Mouse (Mus musculus) lung, embryonic 15.5 days (tissue): ENCODE measurements around the gene Slc3a2. TPM values are rescaled to one million over a fixed set of nuclear protein-coding genes. Genes with fewer than 3 reads are reported as not detected.
"Not testable (repeated sequence)": the region's sequence is repeated elsewhere in the genome, so short reads cannot be mapped to it uniquely, and the experiment has no call there.

Source experiments
- ATAC-seq: fragments of 200-750 bp; cut with Nextera tagmentation; 2 replicates; pipeline ENCODE4 v1.8.0; 2017; ENCODE audit warnings: moderate number of reproducible peaks, borderline replicate concordance; ENCODE audit not compliant: low FRiP score, low TSS enrichment; ENCODE audit errors: extremely low read depth
- H3K27ac ChIP-seq: fragments of 300-500 bp; sonication (generic); 2 replicates; pipeline ENCODE4 v1.5.1; 2015; ENCODE audit warnings: moderate library complexity, mild to moderate bottlenecking, inconsistent platforms
- H3K27me3 ChIP-seq: fragments of 300-500 bp; sonication (generic); 2 replicates; pipeline ENCODE4 v1.6.1; 2015; ENCODE audit warnings: inconsistent platforms
- H3K36me3 ChIP-seq: fragments of 300-500 bp; sonication (generic); 2 replicates; pipeline ENCODE4 v1.6.1; 2015; ENCODE audit warnings: inconsistent platforms
- H3K4me1 ChIP-seq: fragments of 300-500 bp; sonication (generic); 2 replicates; pipeline ENCODE4 v1.6.1; 2015; ENCODE audit warnings: inconsistent platforms
- H3K4me2 ChIP-seq: fragments of 300-500 bp; sonication (generic); 2 replicates; pipeline ENCODE4 v1.6.1; 2015; ENCODE audit warnings: inconsistent platforms, mild to moderate bottlenecking, moderate library complexity
- H3K4me3 ChIP-seq: fragments of 300-500 bp; sonication (generic); 2 replicates; pipeline ENCODE4 v1.5.1; 2015; ENCODE audit warnings: mild to moderate bottlenecking, inconsistent platforms
- H3K9ac ChIP-seq: fragments of 300-500 bp; sonication (generic); 2 replicates; pipeline ENCODE4 v1.6.1; 2015; ENCODE audit warnings: inconsistent platforms
- H3K9me3 ChIP-seq: fragments of 300-500 bp; sonication (generic); 2 replicates; pipeline ENCODE4 v1.6.1; 2016; ENCODE audit warnings: inconsistent platforms
- WGBS: fragments of 180-500 bp; shearing (Covaris S2); methylation state at CpG from one replicate; pipeline ENCODE4 v1.1.7; 2015; 5-methylcytosine and 5-hydroxymethylcytosine counted together
- polyA plus RNA-seq: library from polyadenylated mRNA; unstranded; fragments of >200 nt; fragmentation: Nextera tagmentation; extraction: Ambion mirVana; gene quantifications from 2 replicates; pipeline ENCODE4 v1.2.1, GENCODE M21; 2015

Gene Slc3a2
- polyA plus RNA-seq, 1 experiment from 2014 or later = 89.7 TPM

- Histone ChIP-seq H3K9ac (peak overlapping the region; percentile 91), H3K36me3 (peaks cover 28% of the 10 kb centered on the region), H3K4me2 (peak overlapping the region; percentile 67), H3K27me3 (no peaks in the 10 kb centered on the region), H3K27ac (peak overlapping the region; percentile 86; the same call in 1 of the 2 replicates), H3K4me3 (peak overlapping the region; percentile 70), H3K4me1 (peaks cover 32% of the 10 kb centered on the region), H3K9me3 (no peaks in the 10 kb centered on the region)
- ATAC-seq = no peak
- WGBS = 30% methylated on average over 4 of the region's 4 CpGs
These were observed 2.0 kb upstream of the Slc3a2 start for GRCm38 (mm10) chr19:8725081-8725613.

GRCm38 (mm10) chr19:8724392-8724791 is 1.2 kb upstream of the Slc3a2 start:
- H3K4me3 ChIP-seq = peak overlapping the region; percentile 70
- ATAC-seq = no peak
- 4% methylated on average over 2 of the region's 2 CpGs for WGBS
- peak overlapping the region; percentile 91 for H3K9ac ChIP-seq
- peaks cover 28% of the 10 kb centered on the region for H3K36me3 ChIP-seq
- peak overlapping the region; percentile 67 for H3K4me2 ChIP-seq
- peaks cover 32% of the 10 kb centered on the region for H3K4me1 ChIP-seq
- no peaks in the 10 kb centered on the region for H3K9me3 ChIP-seq
- peak overlapping the region; percentile 86 for H3K27ac ChIP-seq
- H3K27me3 ChIP-seq = no peaks in the 10 kb centered on the region

GRCm38 (mm10) chr19:8723574-8724346 is 591 bp upstream of the Slc3a2 start:
- Histone ChIP-seq H3K36me3 (peaks cover 28% of the 10 kb centered on the region), H3K4me2 (peak overlapping the region; percentile 67), H3K27me3 (no peaks in the 10 kb centered on the region), H3K4me3 (peak overlapping the region; percentile 70), H3K4me1 (peaks cover 32% of the 10 kb centered on the region), H3K9ac (peak overlapping the region; percentile 91), H3K9me3 (no peaks in the 10 kb centered on the region), H3K27ac (peak overlapping the region; percentile 86)
- under 1% methylated on average over 20 of the region's 20 CpGs for WGBS
- no peak for ATAC-seq

- no peak for ATAC-seq
- Histone ChIP-seq H3K27me3 (no peaks in the 10 kb centered on the region), H3K27ac (peak overlapping the region; percentile 96), H3K9me3 (no peaks in the 10 kb centered on the region), H3K36me3 (peaks cover 28% of the 10 kb centered on the region), H3K9ac (peak overlapping the region; percentile 77), H3K4me2 (peak overlapping the region; percentile 61), H3K4me3 (peak overlapping the region; percentile 70), H3K4me1 (peaks cover 32% of the 10 kb centered on the region)
- under 1% methylated on average over 5 of the region's 5 CpGs for WGBS
These were observed 636 bp downstream of the Slc3a2 start for GRCm38 (mm10) chr19:8722559-8722906.

- Histone ChIP-seq H3K4me1 (peaks cover 32% of the 10 kb centered on the region), H3K4me3 (peak overlapping the region; percentile 70), H3K9ac (peak overlapping the region; percentile 77), H3K27ac (peak overlapping the region; percentile 96; the same call in 1 of the 2 replicates), H3K36me3 (peaks cover 27% of the 10 kb centered on the region), H3K27me3 (no peaks in the 10 kb centered on the region), H3K4me2 (peak overlapping the region; percentile 61), H3K9me3 (no peaks in the 10 kb centered on the region)
- WGBS = 54% methylated on average over 4 of the region's 4 CpGs
- ATAC-seq = no peak
These were observed 1.1 kb downstream of the Slc3a2 start for GRCm38 (mm10) chr19:8722021-8722420.

GRCm38 (mm10) chr19:8721378-8721777 is 1.8 kb downstream of the Slc3a2 start:
- no peak for ATAC-seq
- 46% methylated on average over 1 of the region's 1 CpGs for WGBS

GRCm38 (mm10) chr19:8719037-8719436 is 4.1 kb downstream of the Slc3a2 start:
- peaks cover 13% of the 10 kb centered on the region for H3K4me1 ChIP-seq
- not testable (repeated sequence) for H3K9me3 ChIP-seq, H3K36me3 ChIP-seq, H3K27ac ChIP-seq, ATAC-seq, H3K27me3 ChIP-seq, H3K9ac ChIP-seq, H3K4me2 ChIP-seq, H3K4me3 ChIP-seq

More at GRCm38 (mm10) chr19:8721378-8721777, 1.8 kb downstream of the Slc3a2 start:
- Histone ChIP-seq H3K4me2 (no peak overlapping the region), H3K4me3 (no peak overlapping the region), H3K27me3 (no peaks in the 10 kb centered on the region), H3K4me1 (peaks cover 32% of the 10 kb centered on the region), H3K9ac (no peak overlapping the region), H3K36me3 (peaks cover 21% of the 10 kb centered on the region), H3K27ac (no peak overlapping the region), H3K9me3 (no peaks in the 10 kb centered on the region)

- H3K4me1 ChIP-seq = peaks cover 14% of the 10 kb centered on the region
- no peaks in the 10 kb centered on the region for H3K27me3 ChIP-seq
- ATAC-seq = no peak
- WGBS = 67% methylated on average over 3 of the region's 3 CpGs
- H3K9me3 ChIP-seq = no peaks in the 10 kb centered on the region
- H3K4me3 ChIP-seq = no peak overlapping the region
- no peak overlapping the region for H3K27ac ChIP-seq
- no peaks in the 10 kb centered on the region for H3K36me3 ChIP-seq
- H3K9ac ChIP-seq = no peak overlapping the region
- no peak overlapping the region for H3K4me2 ChIP-seq
These were observed 4.8 kb downstream of the Slc3a2 start for GRCm38 (mm10) chr19:8718357-8718756.

- Histone ChIP-seq H3K4me1 (peaks cover 17% of the 10 kb centered on the region), H3K4me3 (no peak overlapping the region), H3K9me3 (no peaks in the 10 kb centered on the region), H3K4me2 (no peak overlapping the region), H3K27ac (no peak overlapping the region), H3K27me3 (no peaks in the 10 kb centered on the region), H3K9ac (no peak overlapping the region), H3K36me3 (no peaks in the 10 kb centered on the region)
- no peak for ATAC-seq
- WGBS = 69% methylated on average over 10 of the region's 10 CpGs
These were observed 6.2 kb downstream of the Slc3a2 start for GRCm38 (mm10) chr19:8716767-8717475.

GRCm38 (mm10) chr19:8715868-8716766 is 7.1 kb downstream of the Slc3a2 start:
- Histone ChIP-seq H3K9me3 (no peaks in the 10 kb centered on the region), H3K9ac (no peak overlapping the region), H3K4me3 (no peak overlapping the region), H3K4me1 (peaks cover 21% of the 10 kb centered on the region), H3K27me3 (no peaks in the 10 kb centered on the region), H3K27ac (no peak overlapping the region), H3K36me3 (peaks cover 5% of the 10 kb centered on the region; the same call in 1 of the 2 replicates), H3K4me2 (no peak overlapping the region)
- no peak for ATAC-seq
- 73% methylated on average over 10 of the region's 10 CpGs for WGBS
